Mouse (Mus musculus) adrenal gland, postnatal 10 days (tissue): Measurements from ENCODE around the gene Rpl28. TPM values are rescaled to one million over a fixed set of nuclear protein-coding genes. Genes with fewer than 3 reads are reported as not detected.

Experiments
- DNase-seq: peaks from one replicate; pipeline ENCODE4 v3.0.0; 2021; ENCODE audit warnings: mixed read lengths
- total RNA-seq, 2 experiments: library from RNA; stranded (reverse); gene quantifications; 2 replicates each; pipeline ENCODE4 v1.2.3; 2021

Rpl28 gene
- total RNA-seq, 2 experiments from 2014 or later, result 1,057 to 1,113 TPM

- no peak for DNase-seq
Measured at GRCm38 (mm10) chr7:4835631-4836327, 43.1 kb downstream of the Rpl28 start.

- DNase-seq, result peak; percentile 80
Measured at GRCm38 (mm10) chr7:4836351-4836792, 43.7 kb downstream of the Rpl28 start.

GRCm38 (mm10) chr7:4837639-4838038 is 45.0 kb downstream of the Rpl28 start:
- no peak for DNase-seq

- DNase-seq, result no peak
Measured at GRCm38 (mm10) chr7:4842077-4842476, 49.4 kb downstream of the Rpl28 start.

- DNase-seq, result peak; percentile 26
Measured at GRCm38 (mm10) chr7:4842634-4843131, 50.0 kb downstream of the Rpl28 start.

GRCm38 (mm10) chr7:4843604-4844244 is 51.0 kb downstream of the Rpl28 start:
- DNase-seq, result peak; percentile 48

GRCm38 (mm10) chr7:4844245-4844916 is 51.7 kb downstream of the Rpl28 start, which contains the start of gene Shisa7:
Gene Shisa7 (minus strand): TSS chr7:4844696.
- no peak for DNase-seq

Other genes with a start within 250 kb of the Rpl28 start
- gene Syt5, start 245.3 kb upstream of the Rpl28 start, total RNA-seq, result 10 to 100 TPM in 1 of 2 experiments, 1 to 10 TPM in 1; 9.5 to 12.7 TPM
- not detected for gene Ptprh, start 188.8 kb upstream of the Rpl28 start, total RNA-seq
- 10 to 100 TPM; 12.7 to 14.7 TPM for gene Tmem86b, start 161.5 kb upstream of the Rpl28 start, total RNA-seq
- 10 to 100 TPM; 74.0 to 83.3 TPM for gene Ppp6r1, start 133.9 kb upstream of the Rpl28 start, total RNA-seq
- 10 to 100 TPM; 36.1 to 36.7 TPM for gene Hspbp1, start 107.8 kb upstream of the Rpl28 start, total RNA-seq
- gene Brsk1, start 102.3 kb upstream of the Rpl28 start, total RNA-seq, result 10 to 100 TPM in 1 of 2 experiments, 1 to 10 TPM in 1; 7.5 to 11.8 TPM
- under 1 TPM; 0.21 to 0.27 TPM for gene Tmem150b, start 67.6 kb upstream of the Rpl28 start, total RNA-seq
- 10 to 100 TPM; 54.5 to 98.2 TPM for gene Kmt5c, start 52.8 kb upstream of the Rpl28 start, total RNA-seq
- gene Cox6b2, start 39.8 kb upstream of the Rpl28 start, total RNA-seq, result 10 to 100 TPM; 28.5 to 39.2 TPM
- gene Fam71e2, start 21.6 kb upstream of the Rpl28 start, total RNA-seq, result not detected
- under 1 TPM; 0.12 to 0.18 TPM for gene Il11, start 10.0 kb upstream of the Rpl28 start, total RNA-seq
- gene Tmem190, start 9.9 kb upstream of the Rpl28 start, total RNA-seq, result not detected
- 10 to 100 TPM; 10.4 to 11.3 TPM for gene Tmem238, start 3.2 kb upstream of the Rpl28 start, total RNA-seq
- 100 to 1,000 TPM; 122 to 126 TPM for gene Ube2s, start 19.7 kb downstream of the Rpl28 start, total RNA-seq
- 1 to 10 TPM; 1.3 to 3.1 TPM for gene Shisa7, start 51.8 kb downstream of the Rpl28 start, total RNA-seq
- 10 to 100 TPM in 1 of 2 experiments, 1 to 10 TPM in 1; 6.8 to 13.3 TPM for gene Isoc2b, start 77.4 kb downstream of the Rpl28 start, total RNA-seq
- 10 to 100 TPM; 52.8 to 56.8 TPM for gene Isoc2a, start 84.3 kb downstream of the Rpl28 start, total RNA-seq
- not detected for gene Gm36210, start 113.6 kb downstream of the Rpl28 start, total RNA-seq
- gene Zfp628, start 122.3 kb downstream of the Rpl28 start, total RNA-seq, result 10 to 100 TPM; 14.7 to 16.4 TPM
- 1 to 10 TPM; 5.5 to 8.5 TPM for gene Nat14, start 129.2 kb downstream of the Rpl28 start, total RNA-seq
- gene Ssc5d, start 132.9 kb downstream of the Rpl28 start, total RNA-seq, result 1 to 10 TPM; 5.9 to 6.9 TPM
- 1 to 10 TPM; 1.6 to 3.1 TPM for gene Sbk2, start 171.5 kb downstream of the Rpl28 start, total RNA-seq
- gene Sbk3, start 178.3 kb downstream of the Rpl28 start, total RNA-seq, result under 1 TPM; 0.24 to 0.30 TPM
- gene Zfp579, start 203.3 kb downstream of the Rpl28 start, total RNA-seq, result 10 to 100 TPM; 16.0 to 19.9 TPM
- gene Zfp524, start 221.5 kb downstream of the Rpl28 start, total RNA-seq, result 10 to 100 TPM; 12.6 to 13.2 TPM
- gene Fiz1, start 221.8 kb downstream of the Rpl28 start, total RNA-seq, result 10 to 100 TPM; 24.4 to 27.7 TPM
- not detected for gene Gm44973, start 222.6 kb downstream of the Rpl28 start, total RNA-seq
- 10 to 100 TPM; 22.9 to 30.0 TPM for gene Zfp865, start 227.5 kb downstream of the Rpl28 start, total RNA-seq
- 1 to 10 TPM; 2.1 to 2.6 TPM for gene Ccdc106, start 227.7 kb downstream of the Rpl28 start, total RNA-seq
- gene 4632433K11Rik, start 241.2 kb downstream of the Rpl28 start, total RNA-seq, result not detected
- gene Zfp784, start 245.6 kb downstream of the Rpl28 start, total RNA-seq, result 1 to 10 TPM; 5.7 to 7.3 TPM